Mouse (Mus musculus): Measurements from ENCODE around the gene Zfp747.
"Not testable (repeated sequence)": the region's sequence is repeated elsewhere in the genome, so short reads cannot be mapped to it uniquely, and the experiment has no call there.

- TF ChIP-seq CTCF (IDR thresholded peaks at IDR 0.05; ENCODE audit: control insufficient read depth, insufficient read depth, insufficient read length); FOSL1 (IDR thresholded peaks at IDR 0.05; ENCODE audit: insufficient read depth, low read length, poor library complexity, severe bottlenecking); MAX (IDR thresholded peaks at IDR 0.05); MYOD1 (IDR thresholded peaks at IDR 0.05; ENCODE audit: control insufficient read depth, insufficient read length, low read depth): not testable (repeated sequence)
Measured at GRCm38 (mm10) chr7:127362418-127362817, 13.4 kb downstream of the Zfp747 start.

All from C2C12 (cell line).